ENCODE assay signal across 8 mouse cellular contexts in the genomic region with DNA sequence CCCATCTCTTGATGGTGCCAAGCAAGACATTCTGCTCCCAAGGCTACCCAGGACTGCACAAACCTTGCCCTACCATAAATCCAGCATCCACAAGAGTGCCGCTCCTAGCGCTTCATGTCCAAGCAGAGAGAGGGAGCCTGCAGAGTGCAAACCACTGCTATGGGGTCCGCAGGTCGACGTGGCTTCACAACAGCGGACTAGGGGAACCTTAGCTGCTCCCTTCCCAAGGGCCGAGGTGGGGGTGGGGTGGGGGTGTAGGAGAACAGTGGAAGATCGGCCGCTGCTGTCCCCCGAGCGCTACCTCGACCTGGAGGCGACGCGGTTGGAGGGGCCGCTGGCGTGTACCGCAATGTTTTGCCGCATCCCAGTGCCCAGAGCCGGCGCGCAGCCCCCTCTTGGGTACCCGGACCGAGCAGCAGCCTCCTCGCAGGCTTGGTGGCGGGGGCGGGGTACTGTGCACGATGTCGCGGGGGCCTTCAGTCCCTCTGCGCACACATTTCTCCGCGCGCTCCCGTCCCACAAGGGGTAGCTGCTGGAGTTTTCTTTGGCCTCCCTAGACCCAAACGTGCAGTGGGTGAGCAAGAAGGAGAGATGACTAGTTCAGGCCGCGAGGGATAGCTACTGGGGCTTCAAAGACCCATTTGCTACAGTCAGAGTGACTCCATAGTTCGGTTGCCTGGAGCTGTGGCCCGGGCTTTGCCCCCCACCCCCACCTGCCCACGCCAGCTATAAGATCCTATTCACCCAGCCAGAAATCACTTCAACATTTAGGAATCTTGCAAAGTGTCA. TPM values are rescaled to one million over a fixed set of nuclear protein-coding genes. Genes with fewer than 3 reads are reported as not detected.
DNase-seq lines count a peak whose midpoint lies in the region; ATAC-seq lines count a peak whose summit lies in the region.
"Had no signal": no experiment of that assay in that cellular context is flagged by ENCODE, and none has a peak within 500 bp of the region (broad histone marks: within the 10 kb centered on the region; RNA-seq: fewer than 3 reads in every experiment).

No protein-coding gene starts in this region.

- intact Hi-C loops in left cerebral cortex, postnatal 14 days (cut with DNase I) = no loop called here

- H3K4me2 ChIP-seq in forebrain, embryonic 16.5 days (ENCODE audit: low read length) = peak overlapping the region; percentile 60

- H3K9ac ChIP-seq in forebrain, embryonic 16.5 days (replicated peaks; ENCODE audit: low read depth, low read length) = peak overlapping the region; percentile 65

- peak; percentile 72 for ATAC-seq in forebrain, embryonic 16.5 days

- H3K4me3 ChIP-seq in forebrain, embryonic 16.5 days (replicated peaks; ENCODE audit: low read length) = peak overlapping the region; percentile 60
- H3K4me3 ChIP-seq: myocyte had no signal

- 20% methylated on average over 39 of the region's 41 CpGs for WGBS in forebrain, embryonic 16.5 days

- H3K4me1 ChIP-seq in forebrain, embryonic 16.5 days (replicated peaks; ENCODE audit: control insufficient read depth, insufficient read depth, low read length) = no peaks in the 10 kb centered on the region

- no peaks in the 10 kb centered on the region for H3K9me3 ChIP-seq in forebrain, embryonic 16.5 days (ENCODE audit: control insufficient read depth, low read length)

- no peaks in the 10 kb centered on the region for H3K27me3 ChIP-seq in forebrain, embryonic 16.5 days (replicated peaks; ENCODE audit: control insufficient read depth, insufficient read depth, low read length)

- H3K36me3 ChIP-seq in forebrain, embryonic 16.5 days (ENCODE audit: control insufficient read depth, insufficient read depth) = no peaks in the 10 kb centered on the region

- DNase-seq in ZHBTc4 (ENCODE audit: low read depth, low spot score) = peak; percentile 11
- peak; percentile 45 to 51 for DNase-seq in cerebellum, adult 18-20 months
- peak; percentile 19 to 21 for DNase-seq in left cerebral cortex, postnatal 14 days (ENCODE audit: low spot score in 2 of 2)
- peak; percentile 48 for DNase-seq in retina, postnatal 1 day
- no peak for DNase-seq in adrenal gland, adult (ENCODE audit: inconsistent age in 2 of 2, low spot score in 1 of 2)
- DNase-seq in kidney, adult 8-10 months = no peak

- no peak overlapping the region; the same call in 1 of the 2 replicates for H3K27ac ChIP-seq in forebrain, embryonic 16.5 days (ENCODE audit: low read length)

RNA-seq across cellular contexts. Expression of gene Slitrk4, which starts 1.1 kb away (rescaled TPM):
- polyA plus RNA-seq in forebrain, embryonic 16.5 days (2015; fragmentation: Nextera tagmentation; extraction: Ambion mirVana) = 12.9 and 13.7 TPM in 2 replicates
- total RNA-seq in left cerebral cortex, postnatal 14 days (2021) = 10 to 100 TPM; 46.8 to 47.9 TPM
- polyA plus RNA-seq: myocyte had no signal

Comparison
In these comparisons a context has a peak if more than half of its experiments do, and no peak if none do; other contexts are left out.
1. DNase-seq: peak in ZHBTc4 (single experiment), cerebellum, adult 18-20 months (2 of 2), left cerebral cortex, postnatal 14 days (2 of 2) and retina, postnatal 1 day (single experiment); none in adrenal gland, adult (0 of 2) and kidney, adult 8-10 months (0 of 2).